Mouse (Mus musculus): ENCODE data around the gene Zpr1. TPM values are rescaled to one million over a fixed set of nuclear protein-coding genes. Genes with fewer than 3 reads are reported as not detected.

The Zpr1 gene
- polyA plus RNA-seq (2015; fragmentation: Nextera tagmentation; extraction: Ambion mirVana): 55.8 and 57.4 TPM in 2 replicates

GRCm38 (mm10) chr9:46272677-46273454 is at the start of gene Zpr1:
Gene Zpr1 (plus strand): TSS chr9:46273064.
- peak; percentile 91 for ATAC-seq (ENCODE audit: insufficient number of reproducible peaks, low FRiP score, low TSS enrichment, low read depth)
- Histone ChIP-seq H3K9ac (peak within 1 kb of the TSS; percentile 65), H3K4me2 (replicated peaks) (peak within 1 kb of the TSS; percentile 80), H3K4me1 (peaks cover 14% of the 10 kb centered on the region), H3K27ac (replicated peaks) (peak within 1 kb of the TSS; percentile 78), H3K36me3 (peaks cover 36% of the 10 kb centered on the region), H3K9me3 (replicated peaks) (no peaks in the 10 kb centered on the region), H3K4me3 (replicated peaks) (peak within 1 kb of the TSS; percentile 89), H3K27me3 (peaks cover 16% of the 10 kb centered on the region)
- 5% methylated on average over 45 of the region's 45 CpGs for WGBS

- H3K4me1 ChIP-seq: no peaks in the 10 kb centered on the region
- H3K4me3 ChIP-seq (replicated peaks): no peak overlapping the region
- H3K9ac ChIP-seq: no peak overlapping the region
- H3K4me2 ChIP-seq (replicated peaks): no peak overlapping the region
- no peak for ATAC-seq (ENCODE audit: insufficient number of reproducible peaks, low FRiP score, low TSS enrichment, low read depth)
- no peaks in the 10 kb centered on the region for H3K9me3 ChIP-seq (replicated peaks)
- WGBS: 86% methylated on average over 6 of the region's 6 CpGs
- H3K27ac ChIP-seq (replicated peaks): no peak overlapping the region
- H3K36me3 ChIP-seq: peaks cover 41% of the 10 kb centered on the region
- no peaks in the 10 kb centered on the region for H3K27me3 ChIP-seq
Observed at GRCm38 (mm10) chr9:46223090-46223489, 49.8 kb upstream of the Zpr1 start.

GRCm38 (mm10) chr9:46224101-46224500 is 48.8 kb upstream of the Zpr1 start:
- Histone ChIP-seq H3K4me2 (replicated peaks) (no peak overlapping the region), H3K27me3 (no peaks in the 10 kb centered on the region), H3K36me3 (peaks cover 39% of the 10 kb centered on the region), H3K27ac (replicated peaks) (no peak overlapping the region), H3K4me3 (replicated peaks) (no peak overlapping the region), H3K4me1 (no peaks in the 10 kb centered on the region), H3K9me3 (replicated peaks) (no peaks in the 10 kb centered on the region), H3K9ac (no peak overlapping the region)
- no peak for ATAC-seq (ENCODE audit: insufficient number of reproducible peaks, low FRiP score, low TSS enrichment, low read depth)
- 87% methylated on average over 3 of the region's 3 CpGs for WGBS

GRCm38 (mm10) chr9:46224945-46225660 is 47.8 kb upstream of the Zpr1 start:
- WGBS: 66% methylated on average over 5 of the region's 5 CpGs
- Histone ChIP-seq H3K9ac (no peak overlapping the region), H3K4me3 (replicated peaks) (no peak overlapping the region), H3K4me2 (replicated peaks) (no peak overlapping the region), H3K27me3 (no peaks in the 10 kb centered on the region), H3K4me1 (peaks cover 7% of the 10 kb centered on the region), H3K27ac (replicated peaks) (no peak overlapping the region), H3K9me3 (replicated peaks) (no peaks in the 10 kb centered on the region), H3K36me3 (peaks cover 30% of the 10 kb centered on the region)
- ATAC-seq (ENCODE audit: insufficient number of reproducible peaks, low FRiP score, low TSS enrichment, low read depth): no peak

- Histone ChIP-seq H3K27me3 (no peaks in the 10 kb centered on the region), H3K36me3 (peaks cover 10% of the 10 kb centered on the region), H3K4me3 (replicated peaks) (no peak overlapping the region), H3K4me2 (replicated peaks) (no peak overlapping the region), H3K9ac (no peak overlapping the region), H3K27ac (replicated peaks) (no peak overlapping the region), H3K4me1 (peaks cover 13% of the 10 kb centered on the region), H3K9me3 (replicated peaks) (no peaks in the 10 kb centered on the region)
- ATAC-seq (ENCODE audit: insufficient number of reproducible peaks, low FRiP score, low TSS enrichment, low read depth): no peak
- WGBS: 83% methylated on average over 3 of the region's 3 CpGs
Observed at GRCm38 (mm10) chr9:46227064-46227614, 45.7 kb upstream of the Zpr1 start.

GRCm38 (mm10) chr9:46228491-46228890 is 44.4 kb upstream of the Zpr1 start, which contains the start of gene Apoa1:
Gene Apoa1 (plus strand): TSS chr9:46228580.
- Histone ChIP-seq H3K27me3 (no peaks in the 10 kb centered on the region), H3K9ac (no peak within 1 kb of the TSS), H3K9me3 (replicated peaks) (no peaks in the 10 kb centered on the region), H3K4me1 (peaks cover 13% of the 10 kb centered on the region), H3K4me2 (replicated peaks) (peak within 1 kb of the TSS; percentile 90; the same call in 1 of the 2 replicates), H3K4me3 (replicated peaks) (no peak within 1 kb of the TSS), H3K27ac (replicated peaks) (no peak within 1 kb of the TSS), H3K36me3 (no peaks in the 10 kb centered on the region)
- ATAC-seq (ENCODE audit: insufficient number of reproducible peaks, low FRiP score, low TSS enrichment, low read depth): no peak
- WGBS: 62% methylated on average over 9 of the region's 9 CpGs

GRCm38 (mm10) chr9:46229573-46230449 is 43.1 kb upstream of the Zpr1 start:
- peak overlapping the region; percentile 49 for H3K4me3 ChIP-seq (replicated peaks)
- peak overlapping the region; percentile 90 for H3K4me2 ChIP-seq (replicated peaks)
- H3K4me1 ChIP-seq: peaks cover 13% of the 10 kb centered on the region
- H3K27me3 ChIP-seq: no peaks in the 10 kb centered on the region
- peak; percentile 87 for ATAC-seq (ENCODE audit: insufficient number of reproducible peaks, low FRiP score, low TSS enrichment, low read depth)
- H3K27ac ChIP-seq (replicated peaks): no peak overlapping the region
- H3K9me3 ChIP-seq (replicated peaks): no peaks in the 10 kb centered on the region
- H3K9ac ChIP-seq: peak overlapping the region; percentile 35
- no peaks in the 10 kb centered on the region for H3K36me3 ChIP-seq
- 15% methylated on average over 37 of the region's 37 CpGs for WGBS

GRCm38 (mm10) chr9:46230450-46230975 is 42.4 kb upstream of the Zpr1 start:
- Histone ChIP-seq H3K9me3 (replicated peaks) (no peaks in the 10 kb centered on the region), H3K4me2 (replicated peaks) (peak overlapping the region; percentile 90), H3K9ac (peak overlapping the region; percentile 35; the same call in 1 of the 2 replicates), H3K36me3 (no peaks in the 10 kb centered on the region), H3K4me3 (replicated peaks) (peak overlapping the region; percentile 49), H3K27me3 (no peaks in the 10 kb centered on the region), H3K27ac (replicated peaks) (no peak overlapping the region), H3K4me1 (peaks cover 13% of the 10 kb centered on the region)
- ATAC-seq (ENCODE audit: insufficient number of reproducible peaks, low FRiP score, low TSS enrichment, low read depth): no peak
- WGBS: 19% methylated on average over 13 of the region's 13 CpGs

GRCm38 (mm10) chr9:46235196-46235595 is 37.7 kb upstream of the Zpr1 start:
- Histone ChIP-seq H3K4me3 (replicated peaks) (no peak overlapping the region), H3K27me3 (no peaks in the 10 kb centered on the region), H3K36me3 (no peaks in the 10 kb centered on the region), H3K9me3 (replicated peaks) (no peaks in the 10 kb centered on the region), H3K4me1 (0 out of 2 replicates have a peak, but pooled peaks cover 5% of the 10 kb centered on the region), H3K9ac (no peak overlapping the region), H3K27ac (replicated peaks) (no peak overlapping the region), H3K4me2 (replicated peaks) (no peak overlapping the region)
- no peak for ATAC-seq (ENCODE audit: insufficient number of reproducible peaks, low FRiP score, low TSS enrichment, low read depth)
- 79% methylated on average over 6 of the region's 6 CpGs for WGBS

- H3K4me1 ChIP-seq: 0 out of 2 replicates have a peak, but pooled peaks cover 3% of the 10 kb centered on the region
- no peak for ATAC-seq (ENCODE audit: insufficient number of reproducible peaks, low FRiP score, low TSS enrichment, low read depth)
Observed at GRCm38 (mm10) chr9:46235596-46235648, 37.4 kb upstream of the Zpr1 start, which contains the start of gene Apoc3. Gene Apoc3 (minus strand): TSS chr9:46235636.

GRCm38 (mm10) chr9:46235649-46236048 is 37.2 kb upstream of the Zpr1 start:
- 0 out of 2 replicates have a peak, but pooled peaks cover under 1% of the 10 kb centered on the region for H3K4me1 ChIP-seq
- ATAC-seq (ENCODE audit: insufficient number of reproducible peaks, low FRiP score, low TSS enrichment, low read depth): no peak
- H3K4me2 ChIP-seq (replicated peaks): no peak overlapping the region
- no peak overlapping the region for H3K27ac ChIP-seq (replicated peaks)
- H3K9ac ChIP-seq: no peak overlapping the region
- no peaks in the 10 kb centered on the region for H3K9me3 ChIP-seq (replicated peaks)
- H3K27me3 ChIP-seq: no peaks in the 10 kb centered on the region
- 50% methylated on average over 4 of the region's 4 CpGs for WGBS
- H3K36me3 ChIP-seq: no peaks in the 10 kb centered on the region
- no peak overlapping the region for H3K4me3 ChIP-seq (replicated peaks)

More at GRCm38 (mm10) chr9:46235596-46235648, 37.4 kb upstream of the Zpr1 start, which contains the start of gene Apoc3:
- Histone ChIP-seq H3K4me3 (replicated peaks) (no peak within 1 kb of the TSS), H3K4me2 (replicated peaks) (no peak within 1 kb of the TSS), H3K27ac (replicated peaks) (no peak within 1 kb of the TSS), H3K36me3 (no peaks in the 10 kb centered on the region), H3K9ac (no peak within 1 kb of the TSS), H3K27me3 (no peaks in the 10 kb centered on the region), H3K9me3 (replicated peaks) (no peaks in the 10 kb centered on the region)
